Mouse (Mus musculus) CD8-positive naive resting alpha-beta T cell, adult 57 days (primary cell): ENCODE results near the gene Scyl1. TPM values are rescaled to one million over a fixed set of nuclear protein-coding genes. Genes with fewer than 3 reads are reported as not detected.

Experiments
- total RNA-seq: library from RNA; stranded (reverse); gene quantifications from one replicate; pipeline ENCODE4 v1.2.4, GENCODE M21; 2023

The Scyl1 gene
- 55.4 TPM for total RNA-seq

GRCm38 (mm10) chr19:5770925-5771860 is at the start of gene Scyl1:
Gene Scyl1 (minus strand): TSS chr19:5771419.

GRCm38 (mm10) chr19:5740320-5741317 is 30.6 kb downstream of the Scyl1 start, which contains the start of gene Ltbp3:
Gene Ltbp3 (plus strand): TSS chr19:5740904.

GRCm38 (mm10) chr19:5729444-5729815 is 41.8 kb downstream of the Scyl1 start, which contains the start of gene Fam89b:
Gene Fam89b (minus strand): TSS chr19:5729653.

GRCm38 (mm10) chr19:5725767-5726515 is 45.3 kb downstream of the Scyl1 start, which contains the start of gene Ehbp1l1:
Gene Ehbp1l1 (minus strand): TSS chr19:5726317.

Other genes starting within 250 kb of the Scyl1 start
- gene Ovol1, start 210.8 kb downstream of the Scyl1 start, total RNA-seq = not detected
- gene Ap5b1, start 203.4 kb downstream of the Scyl1 start, total RNA-seq = 20.0 TPM
- gene Rnaseh2c, start 169.5 kb downstream of the Scyl1 start, total RNA-seq = 92.9 TPM
- 137 TPM for gene Kat5, start 161.2 kb downstream of the Scyl1 start, total RNA-seq
- gene Rela, start 133.9 kb downstream of the Scyl1 start, total RNA-seq = 118 TPM
- gene Sipa1, start 107.7 kb downstream of the Scyl1 start, total RNA-seq = 184 TPM
- 53.9 TPM for gene Map3k11, start 82.7 kb downstream of the Scyl1 start, total RNA-seq
- gene Pcnx3, start 82.5 kb downstream of the Scyl1 start, total RNA-seq = 165 TPM
- not detected for gene Kcnk7, start 67.1 kb downstream of the Scyl1 start, total RNA-seq
- gene Ehbp1l1, start 45.1 kb downstream of the Scyl1 start, total RNA-seq = 24.1 TPM
- 25.9 TPM for gene Fam89b, start 41.8 kb downstream of the Scyl1 start, total RNA-seq
- gene Ltbp3, start 30.5 kb downstream of the Scyl1 start, total RNA-seq = not detected
- gene Frmd8, start 103.9 kb upstream of the Scyl1 start, total RNA-seq = 152 TPM
- 20.8 TPM for gene Slc25a45, start 106.4 kb upstream of the Scyl1 start, total RNA-seq
- gene Tigd3, start 122.7 kb upstream of the Scyl1 start, total RNA-seq = 1.7 TPM
- 147 TPM for gene Dpf2, start 141.6 kb upstream of the Scyl1 start, total RNA-seq
- gene Cdc42ep2, start 153.4 kb upstream of the Scyl1 start, total RNA-seq = 0.67 TPM
- gene Pola2, start 192.8 kb upstream of the Scyl1 start, total RNA-seq = 63.5 TPM
- not detected for gene Slc22a20, start 214.7 kb upstream of the Scyl1 start, total RNA-seq
- gene Capn1, start 244.5 kb upstream of the Scyl1 start, total RNA-seq = 143 TPM